Mouse (Mus musculus) cerebellum, adult 2 months (tissue): ENCODE results near the gene Skor1. TPM values are rescaled to one million over a fixed set of nuclear protein-coding genes. Genes with fewer than 3 reads are reported as not detected.

Experiments
- DNase-seq, 2 experiments: peaks; one replicate each; pipeline ENCODE4 v3.0.0; 2021
- H3K27ac ChIP-seq: fragments of 200-500 bp; 2 replicates; pipeline ENCODE4 v1.5.1; 2012; ENCODE audit warnings: low read length, control low read depth, inconsistent platforms; ENCODE audit not compliant: insufficient read depth
- H3K27me3 ChIP-seq: fragments of 200-500 bp; 2 replicates; pipeline ENCODE4 v1.6.1; 2012; ENCODE audit warnings: inconsistent platforms, mild to moderate bottlenecking, low read length, moderate library complexity; ENCODE audit not compliant: control insufficient read depth, insufficient read depth
- H3K4me1 ChIP-seq: fragments of 200-500 bp; 2 replicates; pipeline ENCODE4 v1.6.1; 2011; ENCODE audit warnings: low read length; ENCODE audit not compliant: control insufficient read depth, insufficient read depth
- H3K4me3 ChIP-seq: fragments of 200-500 bp; replicated peaks from 2 replicates; pipeline ENCODE3; 2011; ENCODE audit warnings: mild to moderate bottlenecking, low read depth, low read length, control low read depth; ENCODE audit not compliant: insufficient read depth
- CTCF ChIP-seq: fragments of 200-500 bp; IDR thresholded peaks from 2 replicates; pipeline ENCODE4 v1.5.1; 2011; ENCODE audit warnings: low read depth, mild to moderate bottlenecking, control low read depth, low read length, moderate library complexity, borderline replicate concordance; ENCODE audit not compliant: insufficient read depth
- POLR2A ChIP-seq: fragments of 200-500 bp; IDR thresholded peaks from 2 replicates; pipeline ENCODE4 v1.6.1; 2011; ENCODE audit warnings: low read length, control low read depth, borderline replicate concordance; ENCODE audit not compliant: insufficient read depth
- WGBS: fragments of 180-500 bp; shearing (Covaris S2); methylation state at CpG from one replicate; pipeline ENCODE4 v1.1.7; 2018; 5-methylcytosine and 5-hydroxymethylcytosine counted together
- polyA plus RNA-seq: library from polyadenylated mRNA; depleted of rRNA; stranded (reverse); fragments of >200 nt; gene quantifications from 2 replicates; pipeline ENCODE4 v1.2.3, GENCODE M21; 2012; rRNA removed

Skor1 gene
- polyA plus RNA-seq, 1 experiment = 7.1 TPM

GRCm38 (mm10) chr9:63089141-63089540 lies 59.6 kb downstream of the Skor1 start:
- DNase-seq = no peak
- H3K27ac ChIP-seq = no peak overlapping the region
- TF ChIP-seq POLR2A (no peak), CTCF (no peak)
- 96% methylated on average over 4 of the region's 4 CpGs for WGBS
- no peaks in the 10 kb centered on the region for H3K27me3 ChIP-seq
- no peaks in the 10 kb centered on the region for H3K4me1 ChIP-seq
- H3K4me3 ChIP-seq = no peak overlapping the region

Other genes with a start within 250 kb of the Skor1 start
- 26.8 and 28.5 TPM in 2 replicates for gene Pias1, start 161.0 kb downstream of the Skor1 start, polyA plus RNA-seq
- gene Map2k5, start 228.9 kb upstream of the Skor1 start, polyA plus RNA-seq = 36.2 and 38.4 TPM in 2 replicates